Comparison of ENCODE assay signal across 23 mouse cellular contexts in the genomic region with DNA sequence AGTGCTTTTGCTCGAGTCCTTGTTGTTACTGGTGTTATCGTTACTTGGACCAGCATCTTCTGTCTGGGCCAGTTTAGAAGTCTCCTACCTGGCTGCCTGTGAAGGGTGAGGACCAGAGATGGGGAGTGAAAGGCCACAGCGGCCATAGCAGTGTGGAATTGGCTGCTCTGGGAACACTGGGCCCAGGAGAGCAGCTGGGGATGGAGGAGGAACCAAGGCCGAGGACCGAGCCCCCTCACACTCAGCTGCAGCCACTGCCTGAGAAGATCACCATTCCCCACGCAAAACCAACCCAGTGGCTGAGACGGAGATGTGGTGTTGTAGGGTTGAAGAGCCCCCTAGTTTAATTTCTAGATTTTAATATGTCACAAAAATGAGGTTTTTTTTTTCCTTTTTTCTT. TPM values are rescaled to one million over a fixed set of nuclear protein-coding genes. Genes with fewer than 3 reads are reported as not detected.
DNase-seq lines count a peak whose midpoint lies in the region; ATAC-seq and TF ChIP-seq lines count a peak whose summit lies in the region.
"Had no signal": no experiment of that assay in that cellular context is flagged by ENCODE, and none has a peak within 500 bp of the region (broad histone marks: within the 10 kb centered on the region; RNA-seq: fewer than 3 reads in every experiment).

No protein-coding gene starts in this region.

- peak overlapping the region; percentile 68 for H3K4me2 ChIP-seq in heart, embryonic 15.5 days
- no peak overlapping the region for H3K4me2 ChIP-seq in liver, embryonic 11.5 days
- no peak overlapping the region for H3K4me2 ChIP-seq in liver, postnatal 0 days (ENCODE audit: low read depth, low read length)
- H3K4me2 ChIP-seq: forebrain, embryonic 13.5 days; kidney, embryonic 15.5 days; neural tube, embryonic 15.5 days; stomach, embryonic 15.5 days had no signal

- TF ChIP-seq POLR2A in heart, adult 2 months (IDR thresholded peaks at IDR 0.05; ENCODE audit: insufficient read depth, low read depth, low read length) = no peak

- DNase-seq in heart, adult 2 months = peak in 1 of 2 experiments; percentile 18
- no peak for DNase-seq in heart, postnatal 10 days
- DNase-seq in heart, adult 9 months (ENCODE audit: low spot score in 2 of 2) = no peak
- DNase-seq in liver, embryonic 11.5 days (ENCODE audit: low spot score) = peak; percentile 24
- no peak for DNase-seq in liver, postnatal 0 days
- no peak for DNase-seq in retina, postnatal 1 day
- DNase-seq: adrenal gland, postnatal 25 days; cerebellum, adult 8-10 months; kidney, adult 11 months; kidney, postnatal 4 days; liver; thymus, adult 2 months; thymus, postnatal 4 days had no signal

- H3K4me1 ChIP-seq in heart, adult 2 months (ENCODE audit: control insufficient read depth, insufficient read depth, low read length) = peaks cover 2% of the 10 kb centered on the region; the same call in 1 of the 2 replicates
- peaks cover 42% of the 10 kb centered on the region for H3K4me1 ChIP-seq in heart, embryonic 15.5 days (replicated peaks)
- no peaks in the 10 kb centered on the region for H3K4me1 ChIP-seq in liver, embryonic 11.5 days (replicated peaks; ENCODE audit: control insufficient read depth, insufficient read depth, low read length)
- H3K4me1 ChIP-seq in liver, postnatal 0 days (ENCODE audit: insufficient read depth) = no peaks in the 10 kb centered on the region
- H3K4me1 ChIP-seq: kidney, embryonic 15.5 days; neural tube, embryonic 15.5 days; stomach, embryonic 15.5 days had no signal

- H3K79me2 ChIP-seq in heart, adult 2 months (replicated peaks; ENCODE audit: control insufficient read depth, insufficient read depth, low read length) = no peaks in the 10 kb centered on the region

- no peak for TF ChIP-seq EP300 in heart, adult 2 months (IDR thresholded peaks at IDR 0.05; ENCODE audit: insufficient read depth, low read depth, low read length)
- no peak for TF ChIP-seq EP300 in liver, postnatal 0 days (IDR thresholded peaks at IDR 0.05; ENCODE audit: low read depth)

- no peaks in the 10 kb centered on the region for H3K9me3 ChIP-seq in heart, embryonic 15.5 days (replicated peaks)
- H3K9me3 ChIP-seq in liver, embryonic 11.5 days (ENCODE audit: control insufficient read depth, low read length) = no peaks in the 10 kb centered on the region
- H3K9me3 ChIP-seq in liver, postnatal 0 days (ENCODE audit: low read length) = no peaks in the 10 kb centered on the region
- H3K9me3 ChIP-seq: forebrain, embryonic 13.5 days; kidney, embryonic 15.5 days; neural tube, embryonic 15.5 days; stomach, embryonic 15.5 days had no signal

- no peaks in the 10 kb centered on the region; the same call in 1 of the 2 replicates for H3K36me3 ChIP-seq in heart, adult 2 months (ENCODE audit: control insufficient read depth, insufficient read depth, low read length)
- H3K36me3 ChIP-seq in heart, embryonic 15.5 days = no peaks in the 10 kb centered on the region
- no peaks in the 10 kb centered on the region for H3K36me3 ChIP-seq in liver, embryonic 11.5 days (ENCODE audit: control insufficient read depth, insufficient read depth, low read length)
- H3K36me3 ChIP-seq in liver, postnatal 0 days (replicated peaks; ENCODE audit: insufficient read depth, low read length) = no peaks in the 10 kb centered on the region
- H3K36me3 ChIP-seq: kidney, embryonic 15.5 days; neural tube, embryonic 15.5 days; stomach, embryonic 15.5 days had no signal

- H3K27ac ChIP-seq in heart, adult 2 months = peak overlapping the region; percentile 91
- peak overlapping the region; percentile 95 for H3K27ac ChIP-seq in heart, embryonic 15.5 days
- no peak overlapping the region for H3K27ac ChIP-seq in liver, embryonic 11.5 days (ENCODE audit: low read depth, low read length)
- no peak overlapping the region for H3K27ac ChIP-seq in liver, postnatal 0 days (ENCODE audit: low read depth)
- H3K27ac ChIP-seq: kidney, embryonic 15.5 days; macrophage; neural tube, embryonic 15.5 days; stomach, embryonic 15.5 days had no signal

- intact Hi-C loops in heart, adult 2 months (cut with DNase I) = no loop called here
- intact Hi-C loops in heart, postnatal 10 days (cut with DNase I) = no loop called here

- H3K27me3 ChIP-seq in heart, adult 2 months (ENCODE audit: control insufficient read depth, insufficient read depth, low read length) = no peaks in the 10 kb centered on the region
- H3K27me3 ChIP-seq in heart, embryonic 15.5 days = no peaks in the 10 kb centered on the region
- no peaks in the 10 kb centered on the region for H3K27me3 ChIP-seq in liver, embryonic 11.5 days (replicated peaks; ENCODE audit: control insufficient read depth, insufficient read depth, low read length)
- H3K27me3 ChIP-seq in liver, postnatal 0 days (ENCODE audit: insufficient read depth, low read length) = no peaks in the 10 kb centered on the region
- H3K27me3 ChIP-seq: forebrain, embryonic 13.5 days; kidney, embryonic 15.5 days; neural tube, embryonic 15.5 days; stomach, embryonic 15.5 days had no signal

- H3K9ac ChIP-seq in heart, adult 2 months (ENCODE audit: low read depth, low read length) = peak overlapping the region; percentile 54
- H3K9ac ChIP-seq in heart, embryonic 15.5 days = peak overlapping the region; percentile 50
- no peak overlapping the region for H3K9ac ChIP-seq in liver, embryonic 11.5 days (ENCODE audit: low read depth, low read length)
- H3K9ac ChIP-seq in liver, postnatal 0 days (replicated peaks) = no peak overlapping the region
- H3K9ac ChIP-seq: forebrain, embryonic 13.5 days; kidney, embryonic 15.5 days; neural tube, embryonic 15.5 days; stomach, embryonic 15.5 days had no signal

- no peak for TF ChIP-seq CTCF in heart, adult 2 months (IDR thresholded peaks at IDR 0.05)
- TF ChIP-seq CTCF in liver, postnatal 0 days (IDR thresholded peaks at IDR 0.05; ENCODE audit: low read depth) = no peak

- peak overlapping the region; percentile 20 for H3K4me3 ChIP-seq in heart, adult 2 months
- peak overlapping the region; percentile 45 for H3K4me3 ChIP-seq in heart, embryonic 15.5 days
- no peak overlapping the region for H3K4me3 ChIP-seq in liver, embryonic 11.5 days (ENCODE audit: low read depth, low read length)
- no peak overlapping the region for H3K4me3 ChIP-seq in liver, postnatal 0 days (ENCODE audit: low read depth, low read length)
- H3K4me3 ChIP-seq: forebrain, embryonic 13.5 days; kidney, embryonic 15.5 days; left cerebral cortex, adult 2 months; neural tube, embryonic 15.5 days; stomach, embryonic 15.5 days had no signal

- 65% methylated on average over 7 of the region's 7 CpGs for WGBS in heart, adult 2 months
- WGBS in heart, embryonic 15.5 days = 58% methylated on average over 7 of the region's 7 CpGs
- WGBS in liver, embryonic 11.5 days = 78% methylated on average over 7 of the region's 7 CpGs
- 69% methylated on average over 7 of the region's 7 CpGs for WGBS in liver, postnatal 0 days (ENCODE audit: insufficient replicate concordance)

- no peak for ATAC-seq in heart, embryonic 15.5 days (replicated peaks; ENCODE audit: insufficient number of reproducible peaks, insufficient read depth, low FRiP score, low read depth)
- no peak for ATAC-seq in liver, embryonic 11.5 days (replicated peaks; ENCODE audit: low FRiP score)
- no peak for ATAC-seq in liver, postnatal 0 days
- ATAC-seq: CD4-positive, CD25-positive, alpha-beta regulatory T cell, adult 4 months; lung, postnatal 0 days; midbrain, embryonic 16.5 days had no signal

RNA-seq across cellular contexts. Expression of a gene that starts 2.0 kb away (rescaled TPM):
- total RNA-seq in heart, adult 2 months (2021) = 100 to 1,000 TPM; 304 to 322 TPM
- polyA plus RNA-seq in heart, adult 2 months (2012; rRNA removed) = 85.7 and 184 TPM in 2 replicates
- total RNA-seq in heart, postnatal 10 days (2021) = 100 to 1,000 TPM; 214 to 226 TPM
- polyA plus RNA-seq in heart, embryonic 15.5 days (2015; fragmentation: Nextera tagmentation; extraction: Ambion mirVana) = 66.9 and 70.2 TPM in 2 replicates
- 0.19 and 0.21 TPM in 2 replicates for polyA plus RNA-seq in liver, embryonic 11.5 days (2014; fragmentation: Nextera tagmentation; extraction: Ambion mirVana)
- 0.28 and 0.50 TPM in 2 replicates for polyA plus RNA-seq in liver, postnatal 0 days (2015; fragmentation: Nextera tagmentation; extraction: Ambion mirVana)

RNA-seq across cellular contexts. Expression of a gene that starts 6.3 kb away (rescaled TPM):
- 1 to 10 TPM; 7.2 to 7.8 TPM for total RNA-seq in heart, adult 2 months (2021)
- 7.7 and 9.2 TPM in 2 replicates for polyA plus RNA-seq in heart, adult 2 months (2012; rRNA removed)
- 1 to 10 TPM; 8.1 to 9.2 TPM for total RNA-seq in heart, postnatal 10 days (2021)
- polyA plus RNA-seq in heart, embryonic 15.5 days (2015; fragmentation: Nextera tagmentation; extraction: Ambion mirVana) = 4.6 and 4.9 TPM in 2 replicates
- 10.5 and 11.6 TPM in 2 replicates for polyA plus RNA-seq in liver, embryonic 11.5 days (2014; fragmentation: Nextera tagmentation; extraction: Ambion mirVana)
- 7.0 and 8.1 TPM in 2 replicates for polyA plus RNA-seq in liver, postnatal 0 days (2015; fragmentation: Nextera tagmentation; extraction: Ambion mirVana)

Comparison
In these comparisons a context has a peak if more than half of its experiments do, and no peak if none do; other contexts are left out.
1. H3K27ac ChIP-seq: peak in heart, adult 2 months (single experiment) and heart, embryonic 15.5 days (single experiment); none in liver, embryonic 11.5 days (single experiment) and liver, postnatal 0 days (single experiment).
2. H3K4me3 ChIP-seq: peak in heart, adult 2 months (single experiment) and heart, embryonic 15.5 days (single experiment); none in liver, embryonic 11.5 days (single experiment) and liver, postnatal 0 days (single experiment).
3. H3K9ac ChIP-seq: peak in heart, adult 2 months (single experiment) and heart, embryonic 15.5 days (single experiment); none in liver, embryonic 11.5 days (single experiment) and liver, postnatal 0 days (single experiment).
4. RNA of a gene that starts 2.0 kb away (polyA plus RNA-seq): 85.7 to 184 TPM in heart, adult 2 months and 66.9 to 70.2 TPM in heart, embryonic 15.5 days; 0.28 to 0.50 TPM in liver, postnatal 0 days and 0.19 to 0.21 TPM in liver, embryonic 11.5 days; every median in the first group is over 10 times any median in the second.